Mouse (Mus musculus) heart, embryonic 11.5 days (tissue): Measurements from ENCODE around the gene Eya3. TPM values are rescaled to one million over a fixed set of nuclear protein-coding genes. Genes with fewer than 3 reads are reported as not detected.

ENCODE experiments used
- ATAC-seq: fragments of 200-750 bp; cut with Nextera tagmentation; replicated peaks from 2 replicates; pipeline ENCODE4 v1.8.0; 2017; ENCODE audit warnings: moderate library complexity; ENCODE audit not compliant: insufficient number of reproducible peaks, low FRiP score, low TSS enrichment
- H3K27ac ChIP-seq: fragments of 300-500 bp; sonication (generic); 2 replicates; pipeline ENCODE4 v1.5.1; 2014; ENCODE audit warnings: mild to moderate bottlenecking, low read depth, low read length
- H3K27me3 ChIP-seq: fragments of 300-500 bp; sonication (generic); 2 replicates; pipeline ENCODE4 v1.6.1; 2014; ENCODE audit warnings: mild to moderate bottlenecking, low read length, mixed read lengths; ENCODE audit not compliant: control insufficient read depth, insufficient read depth
- H3K36me3 ChIP-seq: fragments of 300-500 bp; sonication (generic); 2 replicates; pipeline ENCODE4 v1.6.1; 2014; ENCODE audit warnings: mild to moderate bottlenecking, low read length, moderate library complexity, mixed read lengths; ENCODE audit not compliant: control insufficient read depth, insufficient read depth
- H3K4me1 ChIP-seq: fragments of 300-500 bp; sonication (generic); 2 replicates; pipeline ENCODE4 v1.6.1; 2014; ENCODE audit warnings: low read length; ENCODE audit not compliant: control insufficient read depth, insufficient read depth
- H3K4me2 ChIP-seq: fragments of 300-500 bp; sonication (generic); 2 replicates; pipeline ENCODE4 v1.6.1; 2014; ENCODE audit warnings: mild to moderate bottlenecking, moderate library complexity
- H3K4me3 ChIP-seq: fragments of 300-500 bp; sonication (generic); 2 replicates; pipeline ENCODE4 v1.5.1; 2014; ENCODE audit warnings: low read depth, low read length
- H3K9ac ChIP-seq: fragments of 300-500 bp; sonication (generic); 2 replicates; pipeline ENCODE4 v1.6.1; 2014; ENCODE audit warnings: mild to moderate bottlenecking, low read depth, low read length, moderate library complexity
- H3K9me3 ChIP-seq: fragments of 300-500 bp; sonication (generic); replicated peaks from 2 replicates; pipeline ENCODE4 v1.6.1; 2016; ENCODE audit warnings: low read length; ENCODE audit not compliant: control insufficient read depth
- WGBS: fragments of 180-500 bp; shearing (Covaris S2); extraction: QIAGEN DNeasy Blood & Tissue Kit; methylation state at CpG from one replicate; pipeline ENCODE4 v1.1.7; 2014; ENCODE audit not compliant: insufficient replicate concordance; 5-methylcytosine and 5-hydroxymethylcytosine counted together
- polyA plus RNA-seq: library from polyadenylated mRNA; unstranded; fragments of >200 nt; fragmentation: Nextera tagmentation; extraction: Ambion mirVana; gene quantifications from 2 replicates; pipeline ENCODE4 v1.2.1, GENCODE M21; 2014

Eya3 gene
- polyA plus RNA-seq, 1 experiment from 2014 or later = 24.4 TPM

- Histone ChIP-seq H3K4me1 (no peaks in the 10 kb centered on the region), H3K27ac (peak overlapping the region; percentile 89), H3K4me2 (no peak overlapping the region), H3K36me3 (no peaks in the 10 kb centered on the region), H3K4me3 (no peak overlapping the region), H3K9ac (no peak overlapping the region), H3K9me3 (no peaks in the 10 kb centered on the region), H3K27me3 (no peaks in the 10 kb centered on the region)
- WGBS = 69% methylated on average over 5 of the region's 5 CpGs
- ATAC-seq = peak; percentile 80
Measured at GRCm38 (mm10) chr4:132624034-132624657, 14.6 kb upstream of the Eya3 start.

GRCm38 (mm10) chr4:132628830-132629229 lies 10.0 kb upstream of the Eya3 start:
- H3K4me1 ChIP-seq = no peaks in the 10 kb centered on the region
- no peak overlapping the region for H3K27ac ChIP-seq
- H3K9me3 ChIP-seq = no peaks in the 10 kb centered on the region
- no peaks in the 10 kb centered on the region for H3K27me3 ChIP-seq
- no peak overlapping the region for H3K4me3 ChIP-seq
- no peak overlapping the region for H3K9ac ChIP-seq
- 20% methylated on average over 2 of the region's 2 CpGs for WGBS
- no peak for ATAC-seq
- no peak overlapping the region for H3K4me2 ChIP-seq
- H3K36me3 ChIP-seq = no peaks in the 10 kb centered on the region

- Histone ChIP-seq H3K4me1 (peaks cover 4% of the 10 kb centered on the region; the same call in 1 of the 2 replicates), H3K9me3 (no peaks in the 10 kb centered on the region), H3K27me3 (no peaks in the 10 kb centered on the region), H3K4me2 (no peak overlapping the region), H3K27ac (no peak overlapping the region), H3K4me3 (no peak overlapping the region), H3K9ac (no peak overlapping the region), H3K36me3 (no peaks in the 10 kb centered on the region)
- no peak for ATAC-seq
- 91% methylated on average over 2 of the region's 2 CpGs for WGBS
Measured at GRCm38 (mm10) chr4:132635971-132636370, 2.8 kb upstream of the Eya3 start.

- ATAC-seq = no peak
- H3K27ac ChIP-seq = no peak overlapping the region
- 38% methylated on average over 4 of the region's 4 CpGs for whole genome bisulfite sequencing
Measured at GRCm38 (mm10) chr4:132636554-132636953, 2.2 kb upstream of the Eya3 start.

GRCm38 (mm10) chr4:132639191-132639713 lies 465 bp downstream of the Eya3 start:
- WGBS = 0% methylated on average over 34 of the region's 35 CpGs
- no peak; the same call in 1 of the 2 replicates for ATAC-seq
- peak overlapping the region; percentile 97 for H3K4me3 ChIP-seq
- peak overlapping the region; percentile 74 for H3K27ac ChIP-seq
- peak overlapping the region; percentile 90 for H3K9ac ChIP-seq
- peaks cover 4% of the 10 kb centered on the region; the same call in 1 of the 2 replicates for H3K4me1 ChIP-seq
- H3K4me2 ChIP-seq = peak overlapping the region; percentile 85
- H3K9me3 ChIP-seq = no peaks in the 10 kb centered on the region
- H3K36me3 ChIP-seq = no peaks in the 10 kb centered on the region; the same call in 1 of the 2 replicates
- no peaks in the 10 kb centered on the region for H3K27me3 ChIP-seq

More at GRCm38 (mm10) chr4:132636554-132636953, 2.2 kb upstream of the Eya3 start:
- no peaks in the 10 kb centered on the region; the same call in 1 of the 2 replicates for H3K36me3 ChIP-seq
- H3K4me3 ChIP-seq = no peak overlapping the region
- peaks cover 4% of the 10 kb centered on the region; the same call in 1 of the 2 replicates for H3K4me1 ChIP-seq
- H3K27me3 ChIP-seq = no peaks in the 10 kb centered on the region
- no peak overlapping the region for H3K9ac ChIP-seq
- H3K4me2 ChIP-seq = no peak overlapping the region
- no peaks in the 10 kb centered on the region for H3K9me3 ChIP-seq

GRCm38 (mm10) chr4:132647439-132647838 lies 8.7 kb downstream of the Eya3 start:
- Histone ChIP-seq H3K27me3 (no peaks in the 10 kb centered on the region), H3K4me3 (no peak overlapping the region), H3K4me1 (peaks cover 8% of the 10 kb centered on the region; the same call in 1 of the 2 replicates), H3K9me3 (no peaks in the 10 kb centered on the region), H3K4me2 (no peak overlapping the region), H3K9ac (no peak overlapping the region), H3K36me3 (no peaks in the 10 kb centered on the region), H3K27ac (no peak overlapping the region)
- WGBS = 85% methylated on average over 7 of the region's 7 CpGs
- ATAC-seq = no peak

GRCm38 (mm10) chr4:132649271-132649999 lies 10.6 kb downstream of the Eya3 start:
- peaks cover 12% of the 10 kb centered on the region; the same call in 1 of the 2 replicates for H3K4me1 ChIP-seq
- no peak overlapping the region for H3K4me3 ChIP-seq
- no peak for ATAC-seq
- WGBS = 57% methylated on average over 6 of the region's 6 CpGs
- no peak overlapping the region for H3K27ac ChIP-seq
- H3K9me3 ChIP-seq = no peaks in the 10 kb centered on the region
- H3K4me2 ChIP-seq = no peak overlapping the region
- H3K27me3 ChIP-seq = no peaks in the 10 kb centered on the region
- H3K36me3 ChIP-seq = no peaks in the 10 kb centered on the region
- no peak overlapping the region for H3K9ac ChIP-seq

- Histone ChIP-seq H3K4me2 (no peak overlapping the region), H3K9me3 (no peaks in the 10 kb centered on the region), H3K9ac (no peak overlapping the region), H3K4me3 (no peak overlapping the region), H3K27me3 (no peaks in the 10 kb centered on the region), H3K36me3 (no peaks in the 10 kb centered on the region), H3K4me1 (peaks cover 12% of the 10 kb centered on the region; the same call in 1 of the 2 replicates), H3K27ac (no peak overlapping the region)
- ATAC-seq = no peak
- 43% methylated on average over 4 of the region's 4 CpGs for WGBS
Measured at GRCm38 (mm10) chr4:132652842-132653241, 14.1 kb downstream of the Eya3 start.
